Mouse (Mus musculus) ES-E14 (cell line): ENCODE measurements at regions not wholly inside any gene's neighbourhood (a gene's known extent, or its start where the extent isn't known, plus 50 kb on each side); places are given as distances from the start of the nearest gene placed in this dataset.

Experiments
- MAFK ChIP-seq: IDR thresholded peaks from 2 replicates; pipeline ENCODE4 v1.6.1; 2014; ENCODE audit warnings: mild to moderate bottlenecking, low read depth, low read length, inconsistent platforms; ENCODE audit not compliant: insufficient read depth
- ZC3H11A ChIP-seq: IDR thresholded peaks from 2 replicates; pipeline ENCODE4 v1.6.1; 2012; ENCODE audit warnings: low read depth, mild to moderate bottlenecking, inconsistent platforms, low read length, borderline replicate concordance

DNA sequence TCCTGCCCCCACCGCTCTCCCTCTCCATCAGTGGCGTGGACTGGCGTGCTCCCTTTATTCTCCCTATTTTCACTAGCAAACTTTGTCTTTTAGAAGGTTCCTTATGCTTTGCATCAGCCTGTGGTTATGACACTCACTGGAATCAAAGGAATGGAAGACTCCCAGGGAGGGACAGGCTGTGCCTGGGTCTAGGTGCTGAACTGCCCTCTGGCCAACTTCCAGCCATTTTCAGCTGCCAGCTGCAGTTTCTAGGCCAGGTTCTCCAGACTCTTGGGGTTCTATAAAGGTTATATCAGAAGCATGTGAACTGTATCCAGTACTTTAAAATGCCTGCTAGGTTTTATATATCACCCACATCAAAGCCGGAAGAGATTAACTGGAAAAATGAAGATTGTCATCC lies 50.2 kb upstream of the Mkln1 start:
- TF ChIP-seq ZC3H11A, result no peak
- no peak for TF ChIP-seq MAFK
